Mouse (Mus musculus) ES-E14 (cell line): ENCODE measurements around the gene Zscan2. TPM values are rescaled to one million over a fixed set of nuclear protein-coding genes. Genes with fewer than 3 reads are reported as not detected.
A peak's percentile ranks its signal among the peaks of the same experiment; 100 is the strongest.

Experiments used
- DNase-seq: peaks from one replicate; pipeline ENCODE4 v3.0.0-alpha.2; 2013; ENCODE audit warnings: low read depth, low spot score
- H3K27ac ChIP-seq: 2 replicates; pipeline ENCODE4 v1.5.1; 2012; ENCODE audit warnings: low read depth, mild to moderate bottlenecking, low read length, moderate library complexity, mixed read lengths; ENCODE audit not compliant: poor library complexity, insufficient read depth, severe bottlenecking
- H3K36me3 ChIP-seq: 2 replicates; pipeline ENCODE4 v1.6.1; 2012; ENCODE audit warnings: mild to moderate bottlenecking, low read length, moderate library complexity, mixed read lengths; ENCODE audit not compliant: control insufficient read depth, poor library complexity, insufficient read depth, severe bottlenecking
- H3K4me1 ChIP-seq, 2 experiments: fragments of 150-350 bp in 1 of 2; sonication (generic) in 1 of 2; 2 replicates each; pipeline ENCODE4 v1.6.1; 2012; ENCODE audit warnings: low read length in 2 of 2, mild to moderate bottlenecking in 1 of 2, mixed read lengths in 1 of 2; ENCODE audit not compliant: control insufficient read depth in 2 of 2, insufficient read depth in 2 of 2, poor library complexity in 1 of 2
- H3K4me3 ChIP-seq, 2 experiments: fragments of 150-350 bp in 1 of 2; sonication (generic) in 1 of 2; 2 replicates each; pipeline ENCODE4 v1.5.1; 2012; ENCODE audit warnings: low read length in 2 of 2, low read depth in 1 of 2, mild to moderate bottlenecking in 1 of 2, mixed read lengths in 1 of 2; ENCODE audit not compliant: insufficient read depth in 1 of 2, poor library complexity in 1 of 2, severe bottlenecking in 1 of 2
- H3K9ac ChIP-seq: 2 replicates; pipeline ENCODE4 v1.6.1; 2012; ENCODE audit warnings: low read depth, mild to moderate bottlenecking, low read length, mixed read lengths; ENCODE audit not compliant: poor library complexity, insufficient read depth, severe bottlenecking
- H3K9me3 ChIP-seq: fragments of 150-350 bp; sonication (generic); 2 replicates; pipeline ENCODE4 v1.6.1; 2012; ENCODE audit warnings: low read depth, mild to moderate bottlenecking, low read length; ENCODE audit not compliant: control insufficient read depth, insufficient read depth
- CHD2 ChIP-seq: IDR thresholded peaks from 2 replicates; pipeline ENCODE4 v1.6.1; 2014; ENCODE audit warnings: mild to moderate bottlenecking, low read depth, low read length, inconsistent platforms
- HCFC1 ChIP-seq: IDR thresholded peaks from 2 replicates; pipeline ENCODE4 v1.6.1; 2012; ENCODE audit warnings: low read length, inconsistent platforms, borderline replicate concordance; ENCODE audit not compliant: insufficient read depth
- MAFK ChIP-seq: IDR thresholded peaks from 2 replicates; pipeline ENCODE4 v1.6.1; 2014; ENCODE audit warnings: mild to moderate bottlenecking, low read depth, low read length, inconsistent platforms; ENCODE audit not compliant: insufficient read depth
- ZC3H11A ChIP-seq: IDR thresholded peaks from 2 replicates; pipeline ENCODE4 v1.6.1; 2012; ENCODE audit warnings: low read depth, mild to moderate bottlenecking, inconsistent platforms, low read length, borderline replicate concordance
- ZNF384 ChIP-seq: IDR thresholded peaks from 2 replicates; pipeline ENCODE4 v1.6.1; 2012; ENCODE audit warnings: low read depth, low read length, inconsistent platforms
- in situ Hi-C, 2 experiments: fragments of 600-800 bp; cut with MboI; formaldehyde crosslinking; loops; one replicate each; pipeline ENCODE4 v1.15.1; 2025; ENCODE audit warnings: low sequenced_read_pairs in 2 of 2, inconsistent platforms in 1 of 2; ENCODE audit not compliant: unreplicated experiment in 2 of 2
- total RNA-seq: library from RNA; depleted of rRNA; stranded (reverse); fragments of 300-350 nt; gene quantifications from 2 replicates; pipeline ENCODE4 v1.2.3, GENCODE M21; 2012

The Zscan2 gene
- total RNA-seq, 1 experiment = 2.4 TPM

DNA sequence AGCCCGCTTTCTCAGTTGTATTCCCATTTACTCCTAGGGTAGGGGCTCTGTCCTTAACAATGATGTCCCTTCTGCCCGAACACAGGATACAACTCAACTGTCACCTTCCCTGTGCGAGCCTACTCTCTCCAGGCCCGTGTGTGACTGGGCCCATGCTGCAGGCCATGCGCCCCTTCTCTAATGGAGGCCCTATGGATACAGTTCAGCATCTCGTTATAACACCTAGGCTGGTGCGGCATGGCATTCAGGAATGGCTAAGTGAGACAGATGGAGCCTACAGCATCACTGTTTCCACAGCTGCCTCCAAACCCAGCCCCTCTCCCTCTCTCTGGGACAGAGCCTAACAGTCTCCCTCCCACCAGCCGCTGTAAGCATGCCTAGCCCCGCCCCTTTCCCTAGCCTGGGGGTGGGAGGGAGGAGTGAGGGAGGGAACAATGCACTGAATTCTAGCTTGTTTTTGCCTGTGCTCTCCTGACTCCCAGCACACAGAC, 28.3 kb downstream of the Zscan2 start:
- H3K9ac ChIP-seq = peak overlapping the region; percentile 20; the same call in 1 of the 2 replicates

DNA sequence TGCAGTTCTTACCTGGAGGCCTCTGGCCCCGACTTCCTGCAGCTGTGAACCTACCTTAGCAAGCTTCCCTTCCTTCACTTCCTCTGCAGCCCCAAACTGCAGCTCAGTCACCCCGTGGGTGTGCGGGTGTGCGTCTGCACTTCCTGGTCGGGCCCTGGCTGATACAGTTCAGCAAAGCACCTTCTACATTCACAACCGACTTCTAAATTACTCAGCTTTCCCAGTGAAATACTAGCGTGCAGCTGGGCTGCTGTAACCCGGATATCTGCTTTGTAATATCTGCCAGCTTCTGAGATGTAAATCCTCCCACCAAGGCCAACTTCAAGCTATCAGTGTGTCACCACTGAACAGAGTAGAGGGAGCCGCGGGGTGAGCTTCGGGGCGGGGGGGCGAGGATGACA, 29.1 kb downstream of the Zscan2 start:
- TF ChIP-seq CHD2 = no peak
- TF ChIP-seq ZC3H11A = no peak
- TF ChIP-seq ZNF384 = no peak
- no peak for TF ChIP-seq HCFC1
- TF ChIP-seq MAFK = no peak
- Histone ChIP-seq H3K36me3 (peaks cover 35% of the 10 kb centered on the region), H3K4me1 (peaks cover 2 to 7% of the 10 kb centered on the region in 2 experiments; a peak in 2 of 4 replicates), H3K4me3 (no peak overlapping the region), H3K9me3 (no peaks in the 10 kb centered on the region), H3K9ac (no peak overlapping the region; the same call in 1 of the 2 replicates), H3K27ac (peak overlapping the region; percentile 74)
- in situ Hi-C loops = loop anchor here in 1 of 2 experiments (10.0 kb wide), 2 partner anchors 175 to 265 kb away; no protein-coding TSS in a partner anchor
- no peak for DNase-seq

More for the DNA sequence above, 28.3 kb downstream of the Zscan2 start:
- peak; percentile 94 for DNase-seq
- in situ Hi-C loops = loop anchor here in 1 of 2 experiments (10.0 kb wide), 2 partner anchors 176 to 266 kb away; no protein-coding TSS in a partner anchor
- H3K9me3 ChIP-seq = no peaks in the 10 kb centered on the region
- H3K4me3 ChIP-seq = peak overlapping the region in 1 of 2 experiments; percentile 43; a peak in 3 of 4 replicates
- H3K36me3 ChIP-seq = peaks cover 31% of the 10 kb centered on the region
- TF ChIP-seq ZC3H11A = no peak
- TF ChIP-seq ZNF384 = no peak
- TF ChIP-seq HCFC1 = no peak
- no peak for TF ChIP-seq MAFK
- H3K4me1 ChIP-seq = peaks cover 2 to 7% of the 10 kb centered on the region in 2 experiments; a peak in 2 of 4 replicates
- peak overlapping the region; percentile 46 for H3K27ac ChIP-seq

DNA sequence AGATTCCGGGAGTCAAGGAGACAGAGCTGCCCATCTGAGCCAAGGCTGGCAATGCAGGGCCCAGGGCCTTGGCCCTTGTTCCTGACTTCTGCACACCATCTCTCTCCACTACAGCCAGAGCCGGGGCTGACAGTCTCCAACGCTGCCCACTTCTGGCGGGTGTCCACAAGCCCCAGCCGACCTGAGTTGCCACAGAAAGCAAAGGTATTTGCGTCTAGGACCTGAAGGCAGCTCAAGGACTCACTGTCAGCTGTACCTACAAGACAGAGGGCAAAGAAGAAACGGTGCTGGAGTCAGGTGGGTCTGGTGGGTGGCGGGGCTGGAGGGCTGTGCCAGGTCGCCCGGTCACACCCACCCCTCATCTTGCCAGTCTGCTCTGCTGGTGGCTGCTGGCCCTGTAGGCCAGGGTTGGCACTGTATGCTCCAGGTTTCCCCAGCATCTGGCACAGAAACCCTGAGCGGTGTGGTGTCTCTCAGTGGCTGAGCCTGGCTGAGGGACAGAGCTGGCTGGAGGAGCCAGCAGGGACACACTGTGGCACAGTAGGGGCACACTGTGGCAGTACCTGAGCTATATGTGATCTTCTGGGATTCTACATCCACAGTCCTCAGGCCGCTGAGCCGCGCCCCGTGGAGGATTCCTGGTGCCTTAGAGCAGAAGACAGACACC, 32.5 kb downstream of the Zscan2 start:
- in situ Hi-C loops = no loop called here
- Histone ChIP-seq H3K9me3 (no peaks in the 10 kb centered on the region), H3K4me3 (no peak overlapping the region), H3K36me3 (peaks cover 59% of the 10 kb centered on the region), H3K4me1 (peaks cover 2 to 7% of the 10 kb centered on the region in 2 experiments; a peak in 1 of 4 replicates), H3K27ac (no peak overlapping the region), H3K9ac (no peak overlapping the region)
- TF ChIP-seq ZNF384 = no peak
- no peak for TF ChIP-seq ZC3H11A
- no peak for TF ChIP-seq HCFC1
- TF ChIP-seq CHD2 = no peak
- TF ChIP-seq MAFK = no peak
- DNase-seq = no peak

DNA sequence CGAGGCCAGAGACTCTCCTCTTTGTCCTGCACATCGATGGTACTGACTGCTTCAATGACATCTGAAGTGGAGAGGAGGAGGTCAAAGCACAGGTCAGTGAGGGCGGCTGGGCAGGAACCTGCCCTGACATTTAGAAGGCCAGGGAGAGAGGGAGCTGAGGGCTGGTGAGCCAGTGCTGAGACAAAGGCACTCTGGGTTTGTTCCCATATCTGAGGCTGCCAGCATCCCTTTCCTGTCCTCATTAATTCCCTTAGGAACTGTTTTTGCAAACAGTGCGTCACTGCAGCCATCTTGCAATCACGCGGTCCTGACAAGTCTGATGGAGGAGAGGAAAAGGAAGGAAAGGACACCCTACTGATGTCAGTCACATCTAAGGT, 33.0 kb downstream of the Zscan2 start:
- Histone ChIP-seq H3K4me1 (peaks cover 2 to 4% of the 10 kb centered on the region in 2 experiments; a peak in 1 of 4 replicates), H3K9me3 (no peaks in the 10 kb centered on the region), H3K4me3 (no peak overlapping the region), H3K9ac (no peak overlapping the region), H3K36me3 (peaks cover 63% of the 10 kb centered on the region), H3K27ac (no peak overlapping the region)
- in situ Hi-C loops = no loop called here
- no peak for DNase-seq
- TF ChIP-seq MAFK (no peak), ZC3H11A (no peak), HCFC1 (no peak), ZNF384 (no peak), CHD2 (no peak)
